Mouse (Mus musculus) liver, embryonic 11.5 days (tissue): ENCODE results near the gene Gpr135. TPM values are rescaled to one million over a fixed set of nuclear protein-coding genes. Genes with fewer than 3 reads are reported as not detected.

ENCODE experiments used
- ATAC-seq: fragments of 200-750 bp; cut with Nextera tagmentation; replicated peaks from 2 replicates; pipeline ENCODE4 v1.8.0; 2017; ENCODE audit warnings: moderate number of reproducible peaks, mild to moderate bottlenecking, moderate TSS enrichment, moderate library complexity; ENCODE audit not compliant: low FRiP score
- DNase-seq: peaks from one replicate; pipeline ENCODE4 v3.0.0-alpha.2; 2017; ENCODE audit warnings: low spot score
- H3K27ac ChIP-seq: fragments of 300-500 bp; sonication (generic); 2 replicates; pipeline ENCODE4 v1.5.1; 2014; ENCODE audit warnings: mild to moderate bottlenecking, low read depth, low read length, control low read depth
- H3K27me3 ChIP-seq: fragments of 300-500 bp; sonication (generic); replicated peaks from 2 replicates; pipeline ENCODE4 v1.6.1; 2014; ENCODE audit warnings: low read length, mixed read lengths; ENCODE audit not compliant: control insufficient read depth, insufficient read depth
- H3K36me3 ChIP-seq: fragments of 300-500 bp; sonication (generic); 2 replicates; pipeline ENCODE4 v1.6.1; 2014; ENCODE audit warnings: mild to moderate bottlenecking, low read length, moderate library complexity, mixed read lengths; ENCODE audit not compliant: control insufficient read depth, insufficient read depth
- H3K4me1 ChIP-seq: fragments of 300-500 bp; sonication (generic); replicated peaks from 2 replicates; pipeline ENCODE4 v1.6.1; 2014; ENCODE audit warnings: low read length, mixed read lengths; ENCODE audit not compliant: control insufficient read depth, insufficient read depth
- H3K4me2 ChIP-seq: fragments of 300-500 bp; sonication (generic); 2 replicates; pipeline ENCODE4 v1.6.1; 2014; ENCODE audit warnings: mild to moderate bottlenecking, control low read depth, moderate library complexity
- H3K4me3 ChIP-seq: fragments of 300-500 bp; sonication (generic); 2 replicates; pipeline ENCODE4 v1.5.1; 2014; ENCODE audit warnings: low read depth, low read length, control low read depth
- H3K9ac ChIP-seq: fragments of 300-500 bp; sonication (generic); 2 replicates; pipeline ENCODE4 v1.6.1; 2014; ENCODE audit warnings: low read depth, low read length, control low read depth
- H3K9me3 ChIP-seq: fragments of 300-500 bp; sonication (generic); 2 replicates; pipeline ENCODE4 v1.6.1; 2016; ENCODE audit warnings: low read length, inconsistent platforms, mixed read lengths; ENCODE audit not compliant: control insufficient read depth
- WGBS: fragments of 180-500 bp; shearing (Covaris S2); extraction: QIAGEN DNeasy Blood & Tissue Kit; methylation state at CpG from one replicate; pipeline ENCODE4 v1.1.7; 2014; 5-methylcytosine and 5-hydroxymethylcytosine counted together
- polyA plus RNA-seq: library from polyadenylated mRNA; unstranded; fragments of >200 nt; fragmentation: Nextera tagmentation; extraction: Ambion mirVana; gene quantifications from 2 replicates; pipeline ENCODE4 v1.2.1, GENCODE M21; 2014

Gpr135 gene
- 0.31 and 0.33 TPM in 2 replicates for polyA plus RNA-seq

- ATAC-seq (peak; percentile 73), DNase-seq (peak; percentile 83)
- WGBS = under 1% methylated on average over 94 of the region's 94 CpGs
- no peak within 1 kb of the TSS for H3K27ac ChIP-seq
- H3K9ac ChIP-seq = no peak within 1 kb of the TSS
- no peaks in the 10 kb centered on the region for H3K9me3 ChIP-seq
- peak within 1 kb of the TSS; percentile 86 for H3K4me2 ChIP-seq
- H3K4me3 ChIP-seq = peak within 1 kb of the TSS; percentile 50
- peaks cover 32% of the 10 kb centered on the region for H3K27me3 ChIP-seq
- peaks cover 7% of the 10 kb centered on the region; the same call in 1 of the 2 replicates for H3K4me1 ChIP-seq
- no peaks in the 10 kb centered on the region for H3K36me3 ChIP-seq
These were observed at the start of gene Gpr135 for GRCm38 (mm10) chr12:72070327-72071269. Gene Gpr135, minus strand, starts transcription at chr12:72071125.

GRCm38 (mm10) chr12:72115686-72116345, 44.9 kb upstream of the Gpr135 start:
- Histone ChIP-seq H3K36me3 (no peaks in the 10 kb centered on the region), H3K4me3 (no peak overlapping the region), H3K27ac (no peak overlapping the region), H3K27me3 (no peaks in the 10 kb centered on the region), H3K9ac (no peak overlapping the region), H3K4me2 (no peak overlapping the region), H3K9me3 (no peaks in the 10 kb centered on the region), H3K4me1 (no peaks in the 10 kb centered on the region)
- ATAC-seq (no peak), DNase-seq (no peak)
- WGBS = 72% methylated on average over 22 of the region's 23 CpGs

GRCm38 (mm10) chr12:72115126-72115525, 44.2 kb upstream of the Gpr135 start:
- Histone ChIP-seq H3K9me3 (no peaks in the 10 kb centered on the region), H3K36me3 (no peaks in the 10 kb centered on the region), H3K4me2 (no peak overlapping the region), H3K27me3 (no peaks in the 10 kb centered on the region), H3K9ac (no peak overlapping the region), H3K4me3 (no peak overlapping the region), H3K4me1 (no peaks in the 10 kb centered on the region), H3K27ac (no peak overlapping the region)
- no peak for DNase-seq
- WGBS = 72% methylated on average over 6 of the region's 6 CpGs
- ATAC-seq = no peak

- peak overlapping the region; percentile 21; the same call in 1 of the 2 replicates for H3K4me2 ChIP-seq
- no peaks in the 10 kb centered on the region for H3K36me3 ChIP-seq
- 32% methylated on average over 14 of the region's 14 CpGs for WGBS
- no peaks in the 10 kb centered on the region for H3K27me3 ChIP-seq
- no peak overlapping the region for H3K9ac ChIP-seq
- ATAC-seq (peak; percentile 71), DNase-seq (peak; percentile 37)
- no peak overlapping the region for H3K27ac ChIP-seq
- H3K9me3 ChIP-seq = no peaks in the 10 kb centered on the region
- no peak overlapping the region for H3K4me3 ChIP-seq
- no peaks in the 10 kb centered on the region for H3K4me1 ChIP-seq
These were observed 33.8 kb upstream of the Gpr135 start for GRCm38 (mm10) chr12:72104525-72105281.

GRCm38 (mm10) chr12:72104027-72104426, 33.1 kb upstream of the Gpr135 start:
- no peak for DNase-seq
- Histone ChIP-seq H3K27ac (no peak overlapping the region), H3K9ac (no peak overlapping the region), H3K36me3 (no peaks in the 10 kb centered on the region), H3K4me1 (no peaks in the 10 kb centered on the region), H3K4me3 (no peak overlapping the region), H3K4me2 (no peak overlapping the region), H3K27me3 (no peaks in the 10 kb centered on the region), H3K9me3 (no peaks in the 10 kb centered on the region)
- 81% methylated on average over 5 of the region's 5 CpGs for whole genome bisulfite sequencing
- no peak for ATAC-seq

- DNase-seq (no peak), ATAC-seq (no peak)
- H3K4me3 ChIP-seq = no peak overlapping the region
- H3K36me3 ChIP-seq = peaks cover 4% of the 10 kb centered on the region; the same call in 1 of the 2 replicates
- H3K27me3 ChIP-seq = no peaks in the 10 kb centered on the region
- no peaks in the 10 kb centered on the region for H3K9me3 ChIP-seq
- no peak overlapping the region for H3K9ac ChIP-seq
- H3K27ac ChIP-seq = no peak overlapping the region
- H3K4me2 ChIP-seq = no peak overlapping the region
- no peaks in the 10 kb centered on the region for H3K4me1 ChIP-seq
- 80% methylated on average over 6 of the region's 6 CpGs for WGBS
These were observed 31.9 kb upstream of the Gpr135 start for GRCm38 (mm10) chr12:72102776-72103175.

GRCm38 (mm10) chr12:72096966-72097365, 26.0 kb upstream of the Gpr135 start:
- Histone ChIP-seq H3K4me1 (no peaks in the 10 kb centered on the region), H3K4me2 (no peak overlapping the region), H3K4me3 (no peak overlapping the region), H3K9ac (no peak overlapping the region), H3K36me3 (peaks cover 25% of the 10 kb centered on the region), H3K27ac (no peak overlapping the region), H3K27me3 (no peaks in the 10 kb centered on the region), H3K9me3 (no peaks in the 10 kb centered on the region)
- ATAC-seq = no peak
- DNase-seq = no peak
- WGBS = 93% methylated on average over 8 of the region's 8 CpGs

- no peak for DNase-seq
- Histone ChIP-seq H3K4me2 (no peak overlapping the region), H3K4me3 (no peak overlapping the region), H3K9me3 (no peaks in the 10 kb centered on the region), H3K27me3 (no peaks in the 10 kb centered on the region), H3K27ac (no peak overlapping the region), H3K36me3 (peaks cover 8% of the 10 kb centered on the region; the same call in 1 of the 2 replicates), H3K4me1 (peaks cover 10% of the 10 kb centered on the region), H3K9ac (no peak overlapping the region)
- 87% methylated on average over 4 of the region's 4 CpGs for WGBS
- ATAC-seq = no peak
These were observed 18.9 kb upstream of the Gpr135 start for GRCm38 (mm10) chr12:72089802-72090201.
